Mouse (Mus musculus): ENCODE measurements around the gene H2-Q10.
"Not testable (repeated sequence)": the region's sequence is repeated elsewhere in the genome, so short reads cannot be mapped to it uniquely, and the experiment has no call there.

DNA sequence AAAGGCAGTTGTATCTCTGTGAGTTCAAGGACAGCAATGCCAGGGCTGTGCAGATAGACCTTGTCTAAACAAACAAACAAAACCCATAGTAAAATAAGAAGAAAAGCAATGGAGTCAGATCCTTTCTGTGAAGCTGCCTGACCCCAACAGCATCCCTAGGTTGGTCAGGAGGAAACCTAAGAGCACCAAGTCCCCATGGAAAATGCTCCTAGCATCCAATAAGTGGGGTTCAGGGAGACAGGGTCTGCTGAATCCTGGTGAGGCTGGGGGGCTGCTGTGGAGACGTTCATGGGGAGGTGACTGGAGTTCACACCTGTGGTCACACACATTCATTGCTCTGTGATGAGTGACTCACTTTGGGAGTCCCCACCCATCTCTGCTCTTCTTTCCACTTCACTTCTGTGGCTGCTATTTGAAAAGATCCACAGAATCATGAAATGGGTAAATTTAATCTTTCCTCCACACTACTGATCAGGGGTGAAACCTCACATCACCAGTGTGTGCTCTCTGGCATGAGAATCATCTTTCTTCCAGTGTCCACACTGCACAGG, 32.4 kb upstream of the H2-Q10 start:
- TF ChIP-seq CTCF (IDR thresholded peaks at IDR 0.05; ENCODE audit: insufficient read depth, low read length); POLR2A (IDR thresholded peaks at IDR 0.05; ENCODE audit: borderline replicate concordance, extremely low read depth, low read depth, low read length): not testable (repeated sequence)

Data from lung, adult 2 months (tissue).